Mouse (Mus musculus) intestine, postnatal 0 days (tissue): ENCODE measurements around the gene Slamf9. TPM values are rescaled to one million over a fixed set of nuclear protein-coding genes. Genes with fewer than 3 reads are reported as not detected.

Experiments
- ATAC-seq: fragments of 200-750 bp; cut with Nextera tagmentation; 2 replicates; pipeline ENCODE4 v1.8.0; 2017; ENCODE audit warnings: mild to moderate bottlenecking, moderate TSS enrichment, moderate library complexity
- H3K27ac ChIP-seq: fragments of 300-500 bp; sonication (generic); 2 replicates; pipeline ENCODE4 v1.5.1; 2014; ENCODE audit warnings: mild to moderate bottlenecking, low read depth, low read length, moderate library complexity
- H3K27me3 ChIP-seq: fragments of 300-500 bp; sonication (generic); replicated peaks from 2 replicates; pipeline ENCODE4 v1.6.1; 2014; ENCODE audit warnings: low read length, mixed read lengths; ENCODE audit not compliant: control insufficient read depth, insufficient read depth
- H3K36me3 ChIP-seq: fragments of 300-500 bp; sonication (generic); 2 replicates; pipeline ENCODE4 v1.6.1; 2014; ENCODE audit warnings: mild to moderate bottlenecking, moderate library complexity; ENCODE audit not compliant: control insufficient read depth, insufficient read depth
- H3K4me1 ChIP-seq: fragments of 300-500 bp; sonication (generic); replicated peaks from 2 replicates; pipeline ENCODE4 v1.6.1; 2014; ENCODE audit warnings: antibody characterized with exemption, low read length, mixed read lengths; ENCODE audit not compliant: control insufficient read depth, insufficient read depth
- H3K4me2 ChIP-seq: fragments of 300-500 bp; sonication (generic); replicated peaks from 2 replicates; pipeline ENCODE4 v1.6.1; 2014; ENCODE audit warnings: low read depth, mild to moderate bottlenecking, moderate library complexity
- H3K4me3 ChIP-seq: fragments of 300-500 bp; sonication (generic); 2 replicates; pipeline ENCODE4 v1.5.1; 2014; ENCODE audit warnings: low read depth, low read length
- H3K9ac ChIP-seq: fragments of 300-500 bp; sonication (generic); 2 replicates; pipeline ENCODE4 v1.6.1; 2014; ENCODE audit warnings: mild to moderate bottlenecking, low read depth, low read length
- H3K9me3 ChIP-seq: fragments of 300-500 bp; sonication (generic); 2 replicates; pipeline ENCODE4 v1.6.1; 2016; ENCODE audit warnings: mixed run types; ENCODE audit not compliant: control insufficient read depth
- CTCF ChIP-seq: sonication (generic); IDR thresholded peaks from 2 replicates; pipeline ENCODE4 v1.5.1; 2016; ENCODE audit warnings: low read depth, mild to moderate bottlenecking, control low read depth, antibody characterized with exemption, moderate library complexity
- WGBS: fragments of 180-500 bp; shearing (Covaris S2); extraction: QIAGEN DNeasy Blood & Tissue Kit; methylation state at CpG from one replicate; pipeline ENCODE4 v1.1.7; 2014; 5-methylcytosine and 5-hydroxymethylcytosine counted together
- polyA plus RNA-seq: library from polyadenylated mRNA; unstranded; fragments of >200 nt; fragmentation: Nextera tagmentation; extraction: Ambion mirVana; gene quantifications from 2 replicates; pipeline ENCODE4 v1.2.1, GENCODE M21; 2015

Gene Slamf9
- polyA plus RNA-seq, 1 experiment from 2014 or later: 2.1 TPM

GRCm38 (mm10) chr1:172468301-172468877, 6.8 kb upstream of the Slamf9 start:
- no peaks in the 10 kb centered on the region for H3K36me3 ChIP-seq
- no peak overlapping the region for H3K9ac ChIP-seq
- no peak overlapping the region for H3K27ac ChIP-seq
- no peaks in the 10 kb centered on the region; the same call in 1 of the 2 replicates for H3K4me1 ChIP-seq
- ATAC-seq: no peak
- no peaks in the 10 kb centered on the region for H3K9me3 ChIP-seq
- WGBS: 85% methylated on average over 11 of the region's 11 CpGs
- no peaks in the 10 kb centered on the region for H3K27me3 ChIP-seq
- no peak for TF ChIP-seq CTCF
- H3K4me2 ChIP-seq: no peak overlapping the region
- no peak overlapping the region for H3K4me3 ChIP-seq

DNA sequence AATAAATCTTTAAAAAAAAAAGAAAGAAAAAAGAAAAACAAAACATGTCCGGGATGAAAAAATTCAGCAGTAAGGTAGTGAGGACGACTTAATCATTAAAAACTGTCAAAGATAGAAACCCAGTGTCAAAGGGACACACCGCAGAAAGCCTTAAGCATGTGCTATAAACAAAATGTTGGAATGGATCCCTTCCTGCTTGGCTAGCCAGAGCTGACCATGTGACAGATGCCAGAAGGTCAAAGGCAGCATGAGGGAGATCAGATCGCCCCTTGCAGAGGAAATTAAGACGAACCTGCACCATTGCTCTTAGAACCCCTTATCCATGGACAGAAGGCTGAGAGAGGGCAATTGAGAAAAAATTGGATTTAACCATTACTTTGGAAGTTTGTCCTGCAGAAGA, 5.8 kb upstream of the Slamf9 start:
- no peaks in the 10 kb centered on the region for H3K4me1 ChIP-seq
- no peak overlapping the region for H3K4me2 ChIP-seq
- H3K9ac ChIP-seq: no peak overlapping the region
- H3K9me3 ChIP-seq: no peaks in the 10 kb centered on the region
- H3K36me3 ChIP-seq: no peaks in the 10 kb centered on the region
- H3K27ac ChIP-seq: no peak overlapping the region
- WGBS: 54% methylated on average over 5 of the region's 5 CpGs
- TF ChIP-seq CTCF: no peak
- ATAC-seq: no peak
- H3K4me3 ChIP-seq: no peak overlapping the region
- H3K27me3 ChIP-seq: no peaks in the 10 kb centered on the region

DNA sequence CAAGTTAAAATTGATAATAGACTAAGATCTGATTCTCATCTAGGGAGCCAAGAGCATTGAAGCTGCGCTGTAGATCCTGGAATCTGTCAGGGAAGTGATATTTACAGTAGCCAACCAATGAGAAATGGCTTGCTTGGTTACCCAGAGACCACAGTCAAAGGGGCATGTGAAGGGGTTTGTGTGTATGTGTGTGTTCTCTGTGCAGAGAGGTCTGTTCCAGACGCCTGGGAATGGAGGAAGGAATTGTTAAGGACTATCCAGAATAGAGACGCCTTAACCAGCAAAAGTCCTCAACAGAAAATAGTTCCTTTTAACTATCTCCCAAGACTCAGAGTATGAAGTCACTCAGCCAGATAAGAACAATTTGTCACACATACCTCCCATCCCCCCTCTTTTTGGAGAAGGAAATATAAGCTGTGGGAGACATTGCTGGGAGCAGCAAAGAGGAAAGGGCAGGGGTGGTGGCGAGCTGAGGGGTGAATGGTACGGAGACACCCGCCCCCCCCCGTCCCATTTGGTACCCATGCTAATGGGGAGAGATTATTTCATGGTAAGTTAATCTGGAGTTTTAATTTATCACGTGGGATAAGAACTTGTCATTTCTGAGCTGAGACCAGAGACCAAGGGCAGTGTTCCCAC, 5.2 kb upstream of the Slamf9 start:
- no peak for TF ChIP-seq CTCF
- ATAC-seq: no peak
- no peak overlapping the region for H3K4me3 ChIP-seq
- no peaks in the 10 kb centered on the region for H3K9me3 ChIP-seq
- H3K27ac ChIP-seq: no peak overlapping the region
- no peak overlapping the region for H3K9ac ChIP-seq
- H3K36me3 ChIP-seq: no peaks in the 10 kb centered on the region
- H3K4me1 ChIP-seq: no peaks in the 10 kb centered on the region
- H3K4me2 ChIP-seq: no peak overlapping the region
- 63% methylated on average over 8 of the region's 8 CpGs for WGBS
- no peaks in the 10 kb centered on the region for H3K27me3 ChIP-seq

DNA sequence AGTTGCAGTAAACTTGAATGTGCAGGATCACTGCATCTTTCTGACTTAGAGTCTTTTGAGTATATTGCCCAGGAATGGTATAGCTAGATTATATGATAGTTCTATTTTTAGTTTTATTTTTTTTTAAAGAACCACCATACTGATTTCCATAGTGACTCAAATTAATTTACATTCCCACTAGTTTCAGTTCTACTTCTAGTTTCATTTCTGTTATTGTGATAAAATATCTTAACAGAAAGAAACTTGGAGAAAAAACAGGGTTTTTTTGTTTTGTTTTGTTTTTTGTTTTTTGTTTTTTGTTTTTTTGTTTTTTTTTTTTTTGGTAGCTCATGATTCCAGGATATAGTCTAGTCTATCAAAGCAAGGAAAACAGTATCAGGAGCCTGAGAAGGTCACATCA, 2.2 kb upstream of the Slamf9 start:
- no peak for ATAC-seq
- H3K9ac ChIP-seq: no peak overlapping the region

DNA sequence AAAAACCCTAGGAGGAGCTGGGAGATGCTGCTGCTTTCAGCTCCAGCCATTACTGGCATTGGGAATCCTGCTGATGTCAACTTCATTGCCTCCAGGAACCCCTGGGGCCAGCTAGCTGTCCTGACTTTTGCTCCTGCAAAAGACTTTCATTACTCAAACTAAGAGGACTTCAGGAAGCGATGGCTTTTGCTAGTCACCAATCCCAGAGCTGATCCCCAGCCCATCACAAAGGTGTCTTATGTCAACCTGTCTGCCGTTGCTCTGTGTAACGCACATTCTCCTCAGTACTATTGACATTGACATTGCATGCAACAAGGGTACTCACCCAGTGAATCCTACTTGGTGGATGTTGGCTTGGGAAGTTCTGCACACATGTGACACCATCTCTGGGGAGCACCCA, 962 bp upstream of the Slamf9 start:
- H3K27ac ChIP-seq: no peak overlapping the region
- H3K9ac ChIP-seq: no peak overlapping the region
- H3K4me1 ChIP-seq: 0 out of 2 replicates have a peak, but pooled peaks cover 5% of the 10 kb centered on the region
- no peaks in the 10 kb centered on the region for H3K27me3 ChIP-seq
- no peak for TF ChIP-seq CTCF
- ATAC-seq: no peak
- H3K4me3 ChIP-seq: no peak overlapping the region
- H3K4me2 ChIP-seq: no peak overlapping the region
- H3K9me3 ChIP-seq: no peaks in the 10 kb centered on the region
- H3K36me3 ChIP-seq: no peaks in the 10 kb centered on the region
- 86% methylated on average over 3 of the region's 3 CpGs for WGBS

More for the DNA sequence above, 2.2 kb upstream of the Slamf9 start:
- no peak for TF ChIP-seq CTCF
- no peaks in the 10 kb centered on the region for H3K9me3 ChIP-seq
- H3K27ac ChIP-seq: no peak overlapping the region
- no peaks in the 10 kb centered on the region for H3K36me3 ChIP-seq
- H3K27me3 ChIP-seq: no peaks in the 10 kb centered on the region
- H3K4me2 ChIP-seq: no peak overlapping the region
- H3K4me1 ChIP-seq: 0 out of 2 replicates have a peak, but pooled peaks cover 5% of the 10 kb centered on the region
- no peak overlapping the region for H3K4me3 ChIP-seq

DNA sequence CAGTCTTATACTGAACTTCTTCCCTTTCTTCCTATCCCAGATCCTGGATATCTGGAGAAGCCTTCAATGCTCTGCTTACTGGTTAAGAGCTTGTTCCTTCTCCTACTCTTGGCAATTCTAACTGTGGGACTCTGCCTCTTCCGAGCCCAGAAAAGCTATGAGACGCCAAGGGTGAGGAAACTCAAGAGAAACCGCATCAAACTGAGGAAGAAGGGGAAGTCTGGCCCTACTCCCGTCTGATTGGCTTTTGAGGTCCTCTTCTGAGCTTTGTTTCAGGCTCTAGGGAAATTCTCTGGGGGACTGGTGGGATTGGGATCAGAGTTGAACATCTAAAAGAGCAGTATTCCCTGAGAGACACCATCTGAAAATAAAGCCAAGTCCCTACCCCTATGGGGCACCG, 2.9 kb downstream of the Slamf9 start:
- Histone ChIP-seq H3K4me2 (no peak overlapping the region), H3K4me1 (0 out of 2 replicates have a peak, but pooled peaks cover 5% of the 10 kb centered on the region), H3K9ac (no peak overlapping the region), H3K36me3 (no peaks in the 10 kb centered on the region), H3K27ac (no peak overlapping the region), H3K9me3 (no peaks in the 10 kb centered on the region), H3K4me3 (no peak overlapping the region), H3K27me3 (no peaks in the 10 kb centered on the region)
- TF ChIP-seq CTCF: no peak
- WGBS: 79% methylated on average over 5 of the region's 5 CpGs
- no peak for ATAC-seq
